Mouse (Mus musculus) forebrain, embryonic 10.5 days (tissue): ENCODE data around the gene Cdh3. TPM values are rescaled to one million over a fixed set of nuclear protein-coding genes. Genes with fewer than 3 reads are reported as not detected.
A peak's percentile ranks its signal among the peaks of the same experiment; 100 is the strongest.
"Not testable (repeated sequence)": the region's sequence is repeated elsewhere in the genome, so short reads cannot be mapped to it uniquely, and the experiment has no call there.

Experiments used
- DNase-seq: peaks from one replicate; pipeline ENCODE4 v3.0.0-alpha.2; 2017; ENCODE audit warnings: low spot score; ENCODE audit errors: extremely low spot score
- H3K27ac ChIP-seq: fragments of 300-500 bp; sonication (generic); 2 replicates; pipeline ENCODE4 v1.5.1; 2016; ENCODE audit warnings: mild to moderate bottlenecking
- H3K27me3 ChIP-seq: fragments of 300-500 bp; sonication (generic); 2 replicates; pipeline ENCODE4 v1.6.1; 2016; ENCODE audit warnings: mild to moderate bottlenecking; ENCODE audit not compliant: poor library complexity, severe bottlenecking
- H3K36me3 ChIP-seq: fragments of 300-500 bp; sonication (generic); replicated peaks from 2 replicates; pipeline ENCODE4 v1.6.1; 2016; ENCODE audit warnings: mild to moderate bottlenecking, moderate library complexity
- H3K4me1 ChIP-seq: fragments of 300-500 bp; sonication (generic); 2 replicates; pipeline ENCODE4 v1.6.1; 2016
- H3K4me3 ChIP-seq: fragments of 300-500 bp; sonication (generic); 2 replicates; pipeline ENCODE4 v1.5.1; 2016; ENCODE audit warnings: mild to moderate bottlenecking, moderate library complexity
- H3K9me3 ChIP-seq: fragments of 300-500 bp; sonication (generic); 2 replicates; pipeline ENCODE4 v1.6.1; 2016; ENCODE audit warnings: mild to moderate bottlenecking, moderate library complexity
- WGBS: fragments of 180-500 bp; shearing (Covaris S2); methylation state at CpG from one replicate; pipeline ENCODE4 v1.1.7; 2016; 5-methylcytosine and 5-hydroxymethylcytosine counted together
- polyA plus RNA-seq: library from polyadenylated mRNA; unstranded; fragments of >200 nt; fragmentation: Nextera tagmentation; extraction: Ambion mirVana; gene quantifications from 2 replicates; pipeline ENCODE4 v1.2.1, GENCODE M21; 2016

Cdh3 gene
- polyA plus RNA-seq, 1 experiment from 2014 or later = 11.2 TPM

DNA sequence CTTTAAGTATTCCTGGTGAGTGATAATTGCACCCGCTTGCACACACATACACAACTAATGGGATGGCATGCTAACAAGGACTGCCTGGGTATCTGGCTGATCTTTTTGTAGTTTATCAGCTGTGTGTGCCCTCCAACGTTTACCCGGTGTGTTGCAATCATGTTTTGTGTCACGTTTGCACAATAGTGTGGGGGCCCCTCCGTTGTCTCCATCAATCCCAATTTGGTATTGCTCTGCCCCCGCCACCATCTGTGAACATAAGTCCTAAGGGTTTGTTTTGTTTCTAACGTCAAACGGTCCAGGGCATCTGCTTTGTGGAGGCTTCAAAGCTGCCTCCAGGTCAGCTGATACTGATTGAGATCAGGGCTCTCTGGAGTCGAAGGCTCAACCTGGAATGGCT lies 49.2 kb downstream of the Cdh3 start:
- peaks cover 10% of the 10 kb centered on the region for H3K4me1 ChIP-seq
- no peak overlapping the region for H3K27ac ChIP-seq
- H3K9me3 ChIP-seq = peaks cover 11% of the 10 kb centered on the region; the same call in 1 of the 2 replicates
- 78% methylated on average over 9 of the region's 9 CpGs for WGBS
- peaks cover 11% of the 10 kb centered on the region for H3K36me3 ChIP-seq
- DNase-seq = no peak
- H3K27me3 ChIP-seq = peaks cover 13% of the 10 kb centered on the region; the same call in 1 of the 2 replicates
- H3K4me3 ChIP-seq = no peak overlapping the region

GRCm38 (mm10) chr8:106561097-106561865 lies 50.6 kb downstream of the Cdh3 start:
- peaks cover 13% of the 10 kb centered on the region; the same call in 1 of the 2 replicates for H3K27me3 ChIP-seq
- H3K36me3 ChIP-seq = peaks cover 4% of the 10 kb centered on the region
- peaks cover 10% of the 10 kb centered on the region for H3K4me1 ChIP-seq
- 31% methylated on average over 21 of the region's 21 CpGs for WGBS
- peak; percentile 59 for DNase-seq
- H3K9me3 ChIP-seq = peaks cover 11% of the 10 kb centered on the region; the same call in 1 of the 2 replicates
- no peak overlapping the region for H3K27ac ChIP-seq
- H3K4me3 ChIP-seq = no peak overlapping the region

DNA sequence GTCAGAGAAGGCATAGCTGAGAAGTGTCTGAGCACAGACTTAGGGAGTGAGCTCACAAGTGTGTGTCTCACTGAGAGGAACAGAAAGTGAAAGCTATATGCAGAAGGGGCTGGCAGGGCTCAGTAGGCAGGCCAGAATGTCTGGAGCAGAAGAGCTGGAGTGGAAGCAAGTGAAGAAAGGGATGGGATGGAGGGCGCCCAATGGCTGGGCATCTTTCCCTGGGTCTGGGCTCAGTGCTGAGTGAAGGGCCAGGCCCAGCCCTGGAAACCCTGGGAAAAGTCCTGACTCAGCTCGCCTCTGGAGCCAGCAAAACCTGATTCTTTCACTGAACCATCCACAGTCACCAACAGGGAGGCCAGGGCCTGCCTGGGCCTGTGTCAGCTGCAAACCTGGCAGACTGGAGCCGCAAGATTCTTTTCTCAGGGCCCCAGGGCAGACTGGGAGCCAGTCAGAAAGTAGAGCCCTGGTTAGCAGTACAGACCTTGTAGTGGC lies 53.0 kb downstream of the Cdh3 start:
- H3K4me1 ChIP-seq = peaks cover 13% of the 10 kb centered on the region
- no peaks in the 10 kb centered on the region for H3K36me3 ChIP-seq
- no peaks in the 10 kb centered on the region for H3K9me3 ChIP-seq
- H3K27me3 ChIP-seq = peaks cover 13% of the 10 kb centered on the region; the same call in 1 of the 2 replicates
- WGBS = 69% methylated on average over 3 of the region's 3 CpGs
- no peak overlapping the region for H3K27ac ChIP-seq
- no peak for DNase-seq
- no peak overlapping the region for H3K4me3 ChIP-seq

DNA sequence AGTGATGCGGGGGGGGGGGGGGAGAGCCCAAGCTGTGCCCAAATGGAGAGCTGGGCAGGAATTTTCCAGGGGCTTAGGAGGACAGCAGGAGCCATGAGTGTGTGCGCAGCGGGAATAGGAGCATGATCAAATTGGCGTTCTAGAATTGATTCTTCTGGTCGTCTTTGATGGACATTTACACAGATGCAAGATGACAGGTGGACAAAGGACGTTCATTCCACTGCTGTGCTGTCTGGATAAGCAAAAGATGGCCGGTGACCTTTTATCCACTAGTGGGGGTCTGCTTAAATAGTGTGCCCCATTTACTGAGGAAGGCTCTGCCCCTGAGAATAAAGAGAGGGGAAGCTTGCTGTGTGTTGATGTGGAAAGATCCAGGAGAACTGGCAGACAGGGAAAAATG lies 58.3 kb downstream of the Cdh3 start:
- no peak for DNase-seq
- WGBS = 55% methylated on average over 7 of the region's 7 CpGs
- H3K36me3 ChIP-seq = no peaks in the 10 kb centered on the region
- no peaks in the 10 kb centered on the region for H3K9me3 ChIP-seq
- H3K27ac ChIP-seq = 0 out of 2 replicates have a peak overlapping the region, but pooled peaks have one; percentile 20
- H3K4me1 ChIP-seq = peaks cover 19% of the 10 kb centered on the region
- H3K4me3 ChIP-seq = no peak overlapping the region
- 0 out of 2 replicates have a peak, but pooled peaks cover 11% of the 10 kb centered on the region for H3K27me3 ChIP-seq

DNA sequence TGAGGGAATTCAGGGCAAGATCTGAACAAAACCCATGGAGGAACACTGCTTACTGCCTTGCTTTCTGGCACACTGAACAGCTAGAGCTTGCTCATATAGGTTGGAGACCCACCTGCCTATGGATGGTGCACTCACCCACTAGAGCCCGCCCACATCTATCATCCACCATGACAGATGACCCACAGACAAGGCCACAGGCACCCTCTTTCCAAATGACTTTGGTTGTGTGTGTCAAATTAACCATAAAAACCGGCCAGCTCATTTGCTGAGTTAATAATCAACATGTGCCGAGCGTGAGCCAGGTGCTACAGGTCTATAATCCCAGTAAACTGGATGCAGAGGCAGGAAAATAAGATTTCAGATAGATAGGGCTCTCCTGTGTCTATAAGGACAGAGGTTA lies 59.7 kb downstream of the Cdh3 start:
- H3K4me3 ChIP-seq = no peak overlapping the region
- 92% methylated on average over 4 of the region's 4 CpGs for WGBS
- no peak for DNase-seq

DNA sequence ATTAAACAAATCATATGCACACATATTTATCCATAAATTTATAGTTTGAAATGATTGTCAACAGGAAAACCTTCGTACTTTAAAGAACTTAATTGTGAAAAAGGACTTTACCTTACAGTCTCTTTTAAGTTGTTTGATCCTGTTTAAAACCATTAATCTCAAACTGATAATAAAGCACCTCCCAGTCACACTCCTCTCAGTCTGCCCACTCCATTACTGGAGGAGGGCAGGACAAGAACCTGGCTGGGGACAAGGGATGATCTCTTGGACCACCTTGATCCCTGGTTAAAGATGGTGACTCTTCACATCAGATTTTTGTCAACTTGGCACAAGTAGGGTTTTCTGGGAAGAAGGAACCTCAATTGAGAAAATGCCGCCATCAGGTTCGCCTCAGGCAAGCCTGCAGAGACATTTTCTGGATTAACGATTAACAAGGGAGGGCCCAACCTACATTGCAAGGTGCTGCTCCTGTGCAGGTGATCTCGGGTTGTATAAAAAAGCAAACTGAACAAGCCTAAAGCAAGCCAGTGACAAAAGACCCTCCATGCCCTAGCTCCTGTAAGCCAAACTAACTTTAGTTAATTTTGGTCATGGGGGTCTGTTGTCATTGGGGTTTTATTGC lies 61.0 kb downstream of the Cdh3 start:
- DNase-seq = no peak
- Histone ChIP-seq H3K4me3 (no peak overlapping the region), H3K4me1 (peaks cover 19% of the 10 kb centered on the region), H3K27ac (no peak overlapping the region), H3K9me3 (no peaks in the 10 kb centered on the region), H3K27me3 (0 out of 2 replicates have a peak, but pooled peaks cover 11% of the 10 kb centered on the region), H3K36me3 (no peaks in the 10 kb centered on the region)
- 90% methylated on average over 5 of the region's 5 CpGs for WGBS

More for the DNA sequence above, 59.7 kb downstream of the Cdh3 start:
- Histone ChIP-seq H3K4me1 (peaks cover 19% of the 10 kb centered on the region), H3K36me3 (no peaks in the 10 kb centered on the region), H3K27ac (no peak overlapping the region), H3K9me3 (no peaks in the 10 kb centered on the region), H3K27me3 (0 out of 2 replicates have a peak, but pooled peaks cover 11% of the 10 kb centered on the region)

- H3K4me1 ChIP-seq = peaks cover 20% of the 10 kb centered on the region
- 0 out of 2 replicates have a peak, but pooled peaks cover 11% of the 10 kb centered on the region for H3K27me3 ChIP-seq
- H3K4me3 ChIP-seq, H3K9me3 ChIP-seq, H3K27ac ChIP-seq, H3K36me3 ChIP-seq, DNase-seq: not testable (repeated sequence)
- 90% methylated on average over 1 of the region's 1 CpGs for WGBS
Measured at GRCm38 (mm10) chr8:106572175-106572574, 61.5 kb downstream of the Cdh3 start.

DNA sequence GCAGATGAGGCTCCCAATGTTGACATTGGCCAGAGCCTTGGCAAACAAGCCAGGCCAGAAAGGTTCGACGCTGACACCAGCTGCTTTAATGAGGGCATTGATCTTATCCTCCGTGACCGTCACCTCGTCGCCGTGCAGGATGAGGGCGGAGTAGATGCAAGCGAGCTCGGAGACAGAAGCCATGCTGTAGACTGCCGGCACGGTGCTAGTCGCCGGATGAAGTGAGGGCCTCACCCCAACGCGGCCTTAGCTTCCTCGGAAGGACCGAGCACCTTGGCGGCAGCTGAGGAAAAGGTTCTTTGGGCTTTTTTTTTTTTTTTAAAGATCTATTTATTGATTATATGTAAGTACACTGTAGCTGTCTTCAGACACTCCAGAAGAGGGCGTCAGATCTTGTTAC lies 62.5 kb downstream of the Cdh3 start, which contains the start of gene Gm10073:
TSS of gene Gm10073 (minus strand) at position 294 of the 400 bp plus-strand sequence.
- not testable (repeated sequence) for DNase-seq
- 65% methylated on average over 20 of the region's 20 CpGs for WGBS

GRCm38 (mm10) chr8:106574283-106574682 lies 63.6 kb downstream of the Cdh3 start:
- WGBS = 94% methylated on average over 4 of the region's 4 CpGs
- Histone ChIP-seq H3K36me3 (no peaks in the 10 kb centered on the region), H3K27ac (no peak overlapping the region), H3K27me3 (0 out of 2 replicates have a peak, but pooled peaks cover 11% of the 10 kb centered on the region), H3K4me3 (no peak overlapping the region), H3K4me1 (peaks cover 13% of the 10 kb centered on the region), H3K9me3 (no peaks in the 10 kb centered on the region)
- DNase-seq = no peak

More for the DNA sequence above, 62.5 kb downstream of the Cdh3 start, which contains the start of gene Gm10073:
- H3K36me3 ChIP-seq, H3K27ac ChIP-seq, H3K9me3 ChIP-seq, H3K4me3 ChIP-seq: not testable (repeated sequence)
- 0 out of 2 replicates have a peak, but pooled peaks cover 11% of the 10 kb centered on the region for H3K27me3 ChIP-seq
- peaks cover 21% of the 10 kb centered on the region for H3K4me1 ChIP-seq

DNA sequence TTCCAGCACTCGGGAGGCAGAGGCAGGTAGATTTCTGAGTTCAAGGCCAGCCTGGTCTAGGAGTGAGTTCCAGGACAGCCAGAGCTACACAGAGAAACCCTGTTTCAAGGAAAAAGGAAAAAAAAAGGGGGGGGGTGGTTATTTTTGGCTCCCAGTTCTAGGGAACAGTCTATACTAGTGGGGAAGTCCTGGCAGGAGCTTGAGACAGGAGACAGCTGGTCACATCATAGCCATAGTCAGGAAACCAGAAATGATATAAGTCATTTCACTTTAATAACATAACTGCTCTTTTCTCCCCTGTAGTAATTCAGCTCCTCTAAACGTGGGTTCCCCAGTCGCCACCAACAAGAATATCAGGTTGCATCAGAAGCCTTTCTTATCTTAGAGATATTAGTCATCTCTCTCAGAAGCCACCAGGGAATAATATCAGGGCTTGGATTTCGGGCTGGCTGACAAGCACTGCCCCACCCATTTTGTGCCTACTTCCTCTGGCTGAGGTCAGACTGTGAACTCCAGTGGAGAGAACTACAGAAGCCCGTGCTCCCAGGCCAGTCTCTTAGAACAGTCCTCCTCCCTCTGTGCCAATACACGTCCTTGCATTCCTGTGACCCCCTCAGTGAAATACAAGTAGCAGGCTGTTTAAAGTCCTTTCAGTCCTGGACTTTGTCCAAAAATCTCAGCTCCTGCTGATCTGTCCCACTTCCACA lies 66.3 kb downstream of the Cdh3 start:
- no peaks in the 10 kb centered on the region for H3K27me3 ChIP-seq
- H3K4me3 ChIP-seq = no peak overlapping the region
- no peak overlapping the region for H3K27ac ChIP-seq
- H3K9me3 ChIP-seq = no peaks in the 10 kb centered on the region
- 62% methylated on average over 6 of the region's 6 CpGs for WGBS
- DNase-seq = no peak
- H3K36me3 ChIP-seq = no peaks in the 10 kb centered on the region
- peaks cover 3% of the 10 kb centered on the region; the same call in 1 of the 2 replicates for H3K4me1 ChIP-seq

DNA sequence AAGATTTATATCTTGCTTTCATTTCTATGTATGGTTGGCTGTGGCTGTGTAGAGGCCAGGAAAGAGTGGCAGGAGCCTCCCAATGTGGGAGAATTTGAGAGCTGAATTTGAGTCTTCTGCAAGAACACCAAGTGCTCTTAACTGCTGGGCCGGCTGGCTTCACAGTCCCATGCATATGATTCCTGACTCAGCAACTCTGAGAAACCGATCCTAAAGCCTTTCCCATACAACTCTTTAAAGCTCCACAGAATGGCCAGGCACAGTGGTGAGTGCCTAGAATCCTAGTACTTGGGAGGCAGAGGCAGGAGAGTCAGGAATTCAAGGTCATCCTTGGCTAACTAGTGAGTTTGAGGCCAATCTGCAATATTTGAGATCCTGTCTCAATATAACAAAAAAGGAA lies 68.8 kb downstream of the Cdh3 start:
- peaks cover 3% of the 10 kb centered on the region; the same call in 1 of the 2 replicates for H3K4me1 ChIP-seq
- DNase-seq = no peak
- H3K36me3 ChIP-seq = no peaks in the 10 kb centered on the region
- no peaks in the 10 kb centered on the region for H3K27me3 ChIP-seq
- 85% methylated on average over 2 of the region's 2 CpGs for WGBS
- H3K9me3 ChIP-seq = 0 out of 2 replicates have a peak, but pooled peaks cover 4% of the 10 kb centered on the region
- H3K4me3 ChIP-seq = no peak overlapping the region
- no peak overlapping the region for H3K27ac ChIP-seq
